Mouse (Mus musculus) NIH3T3 (cell line): ENCODE data around the gene Mmgt2.

Experiments
- DNase-seq: peaks from one replicate; pipeline ENCODE4 v3.0.0-alpha.2; 2012; ENCODE audit warnings: low read depth

The Mmgt2 gene

GRCm38 (mm10) chr11:62706141-62706540 lies 57.7 kb downstream of the Mmgt2 start:
- DNase-seq = no peak

DNA sequence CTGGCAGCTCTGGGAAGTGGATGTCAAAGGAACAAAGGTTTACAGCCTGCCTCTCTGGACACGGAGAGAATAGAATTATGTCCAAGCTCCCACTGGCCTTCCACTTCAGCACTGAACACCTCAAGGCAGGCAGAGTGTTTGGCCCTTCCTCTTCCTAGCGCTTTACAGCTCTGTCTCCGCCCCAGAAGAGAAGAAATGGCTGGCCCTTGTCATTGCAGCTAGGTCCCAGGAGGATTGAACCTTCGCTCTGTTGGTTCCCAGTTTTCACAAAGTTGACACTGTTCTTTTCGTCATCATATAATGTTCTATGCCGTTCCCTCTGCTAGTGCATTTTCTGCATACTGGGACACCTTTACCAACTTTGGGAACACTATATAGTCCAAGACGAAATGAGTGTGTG lies 59.8 kb downstream of the Mmgt2 start:
- DNase-seq = no peak

- no peak for DNase-seq
These were observed 62.2 kb downstream of the Mmgt2 start for GRCm38 (mm10) chr11:62710657-62711056.
